Mouse (Mus musculus) spleen, adult 2 months (tissue): ENCODE data around the gene Nrros.

ENCODE experiments used
- CTCF ChIP-seq: fragments of 200-500 bp; IDR thresholded peaks from 2 replicates; pipeline ENCODE4 v1.5.1; 2011; ENCODE audit warnings: mild to moderate bottlenecking, inconsistent platforms; ENCODE audit not compliant: insufficient read depth, insufficient read length, insufficient replicate concordance; ENCODE audit errors: extremely low read depth
- POLR2A ChIP-seq: fragments of 200-500 bp; IDR thresholded peaks from 2 replicates; pipeline ENCODE4 v1.6.1; 2011; ENCODE audit warnings: low read depth, low read length, inconsistent platforms

DNA sequence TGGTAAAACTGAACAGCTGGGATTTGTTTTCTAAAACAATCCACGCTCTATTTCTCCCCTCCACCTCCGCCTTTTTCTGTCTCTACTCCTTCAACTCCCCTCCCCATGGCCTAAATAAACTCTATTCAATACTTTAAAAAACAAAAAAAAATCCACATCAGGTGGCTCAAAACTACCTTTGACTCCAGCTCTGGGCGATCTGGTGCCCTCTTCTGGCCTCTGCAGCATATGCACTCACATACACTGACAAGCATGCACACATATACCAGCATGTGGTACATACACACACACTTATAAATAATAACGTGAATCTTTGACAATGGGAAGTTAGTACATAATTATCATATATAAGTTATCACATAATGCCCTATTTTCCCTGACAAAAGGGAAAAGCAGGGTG lies 9.6 kb upstream of the Nrros start:
- TF ChIP-seq CTCF (no peak), POLR2A (no peak)
